Mouse (Mus musculus) brain, embryonic 14.5 days (tissue): Measurements from ENCODE around the gene Slc38a3.

Experiments used
- CTCF ChIP-seq: fragments of 200-500 bp; IDR thresholded peaks from 2 replicates; pipeline ENCODE4 v1.5.1; 2012; ENCODE audit warnings: inconsistent platforms, mild to moderate bottlenecking, moderate library complexity, borderline replicate concordance; ENCODE audit not compliant: insufficient read depth, insufficient read length; ENCODE audit errors: extremely low read depth
- POLR2A ChIP-seq: fragments of 200-500 bp; IDR thresholded peaks from 2 replicates; pipeline ENCODE4 v1.6.1; 2012; ENCODE audit warnings: mild to moderate bottlenecking, inconsistent platforms, borderline replicate concordance; ENCODE audit not compliant: poor library complexity, insufficient read depth, insufficient read length, severe bottlenecking; ENCODE audit errors: extremely low read depth

DNA sequence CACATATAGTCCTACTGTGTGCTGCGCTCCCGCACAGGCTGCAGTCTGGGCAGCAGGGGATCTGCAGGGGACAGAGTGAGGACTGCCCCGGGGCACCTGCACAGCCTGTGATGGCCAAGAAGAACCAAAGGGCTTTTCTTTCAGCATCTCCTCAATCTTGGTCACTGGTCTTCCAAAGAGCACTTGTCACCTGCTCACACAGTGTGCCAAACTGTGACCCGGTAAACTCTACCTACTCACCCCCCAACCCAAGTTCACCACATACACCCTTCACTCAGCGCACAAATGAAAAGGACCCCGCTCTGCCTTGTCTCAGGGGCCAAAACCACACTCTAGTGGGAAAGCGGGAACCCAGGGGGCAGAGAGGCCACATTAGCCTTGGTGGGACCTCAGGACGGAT lies 37.5 kb downstream of the Slc38a3 start:
- TF ChIP-seq CTCF (no peak), POLR2A (no peak)
